Mouse (Mus musculus): ENCODE measurements around the gene Crybg1.
A peak's percentile ranks its signal among the peaks of the same experiment; 100 is the strongest.

Crybg1 gene

DNA sequence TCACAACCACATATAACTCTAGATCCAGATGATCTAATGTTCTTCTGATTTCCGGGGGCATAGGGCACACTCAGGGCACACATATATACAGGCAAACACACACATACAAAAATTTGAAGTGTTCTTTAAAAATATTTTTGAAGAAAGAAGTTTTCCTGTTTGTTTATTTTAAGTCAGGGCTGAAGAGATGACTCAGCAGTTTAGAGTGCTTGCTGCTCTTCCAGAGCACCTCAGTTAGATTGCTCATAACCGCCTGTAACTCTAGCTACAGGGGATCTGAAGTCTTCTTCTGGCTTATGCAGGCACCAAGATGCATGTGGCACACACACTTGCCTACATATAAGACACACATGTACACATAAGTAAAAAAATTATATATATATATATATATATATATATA lies 56.9 kb downstream of the Crybg1 start:
- no peak for DNase-seq

DNA sequence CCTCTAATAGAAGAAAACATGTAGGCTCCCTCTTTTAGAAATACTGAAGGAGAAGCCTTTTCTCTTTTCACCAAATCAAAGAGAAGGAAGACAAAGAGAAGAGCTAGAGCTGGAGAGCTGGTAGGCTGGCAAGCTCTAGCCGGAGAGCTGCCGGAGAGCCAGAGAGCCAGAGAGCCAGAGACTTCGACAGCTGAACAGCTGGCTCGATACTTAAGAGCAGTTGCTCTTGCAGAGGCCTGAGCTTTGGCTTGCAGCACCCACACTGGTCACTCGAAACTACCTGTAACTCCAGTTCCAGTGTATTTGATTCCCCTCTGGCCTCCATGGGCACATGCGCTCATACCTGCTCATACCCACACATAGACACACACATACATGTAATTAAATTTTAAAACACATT lies 68.3 kb downstream of the Crybg1 start:
- no peak for DNase-seq

DNA sequence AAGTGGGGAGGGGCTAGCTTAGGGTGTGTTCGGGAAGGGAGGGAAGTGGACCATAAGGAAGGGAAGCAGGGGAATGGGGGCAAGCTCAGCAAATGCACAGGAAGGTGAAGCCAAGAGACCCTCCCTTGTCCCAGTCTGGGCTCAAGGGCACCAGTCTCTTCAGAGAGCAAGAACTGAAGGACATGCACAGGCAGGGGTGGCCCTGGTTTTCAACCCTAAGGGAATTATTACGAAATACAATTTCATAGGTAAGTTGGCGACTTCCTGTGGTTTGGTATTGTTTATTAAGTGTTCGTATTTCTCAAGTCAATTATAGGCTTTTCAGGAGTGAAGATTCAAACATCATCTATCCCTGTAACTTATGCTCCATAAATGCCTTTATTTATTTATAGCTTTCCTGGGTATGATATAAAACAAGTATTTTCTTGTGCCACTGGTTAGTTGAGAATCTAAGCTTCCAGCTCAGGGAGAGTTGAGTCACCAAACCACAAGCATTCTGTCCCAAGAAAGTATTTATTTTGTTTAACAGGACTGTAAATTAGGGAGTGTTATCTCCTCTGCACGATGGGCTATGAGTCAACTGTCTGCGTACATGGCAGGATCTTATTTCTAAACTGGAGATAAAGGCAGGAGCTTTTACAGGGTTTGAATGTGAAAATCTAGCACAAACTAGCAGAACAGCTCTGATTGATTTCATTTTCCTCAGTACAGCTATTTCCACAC lies 69.7 kb downstream of the Crybg1 start:
- DNase-seq: no peak

DNA sequence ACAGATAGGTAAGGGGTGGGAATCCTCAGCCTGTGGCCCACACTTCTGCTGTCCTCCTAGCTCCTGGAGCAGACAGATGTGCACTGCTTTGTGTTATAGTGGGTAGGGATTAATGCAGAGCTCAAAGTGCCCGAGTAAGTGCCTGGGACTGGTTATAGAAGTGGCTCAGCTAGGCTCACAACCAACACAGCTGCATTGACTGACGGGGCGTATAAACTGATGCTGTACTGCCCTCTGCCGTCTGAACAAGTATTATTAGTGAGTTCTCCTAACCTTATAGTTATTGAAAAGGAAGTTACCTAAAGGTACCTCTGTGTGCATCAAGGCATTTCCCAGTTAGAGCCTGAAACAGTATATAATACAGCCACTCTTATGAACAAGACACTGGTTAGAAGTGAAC lies 77.6 kb downstream of the Crybg1 start:
- DNase-seq: peak; percentile 12 to 48

DNA sequence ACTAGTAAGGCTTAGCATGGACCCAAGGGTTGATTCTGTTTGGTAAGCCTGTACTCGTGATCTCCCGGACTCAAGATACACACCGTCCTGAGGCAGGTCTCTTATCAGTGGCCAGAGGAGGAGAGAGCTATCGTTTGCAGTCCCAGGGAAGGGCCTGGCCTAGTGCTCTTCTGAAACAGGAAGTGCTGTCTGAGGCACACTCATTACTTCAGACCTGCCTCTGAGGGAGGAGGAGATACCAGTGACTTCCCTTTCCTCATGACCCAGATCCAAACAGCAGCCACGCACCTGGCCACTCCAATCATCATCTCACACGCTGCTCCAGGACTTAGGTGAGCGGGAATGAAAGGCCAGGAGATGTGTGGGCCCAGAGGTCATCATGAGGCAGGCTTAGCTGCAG lies 79.5 kb downstream of the Crybg1 start:
- no peak for DNase-seq

DNA sequence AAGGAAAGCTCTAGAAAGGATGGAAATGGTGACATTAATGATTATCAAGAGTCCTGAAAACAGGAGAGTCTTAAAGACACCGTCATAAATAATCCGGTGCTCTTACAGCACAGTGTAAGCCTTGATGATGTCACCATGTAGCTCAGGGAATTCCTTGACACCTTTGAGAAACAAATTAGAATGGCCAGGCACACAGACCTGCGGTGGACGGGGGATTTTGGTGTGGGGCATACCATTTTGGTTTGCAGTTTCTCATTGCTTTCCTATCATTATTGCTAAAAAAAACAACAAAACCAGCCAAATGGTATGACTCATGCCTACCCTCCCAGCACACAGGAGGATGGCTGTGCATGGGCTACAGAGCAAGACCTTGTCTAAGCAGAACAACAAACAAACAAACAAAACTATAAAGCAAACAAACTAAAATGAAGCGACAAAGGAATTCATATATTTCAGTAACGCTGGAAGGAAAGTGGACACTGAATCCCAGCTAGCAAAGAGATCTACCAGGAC lies 82.7 kb downstream of the Crybg1 start:
- no peak for DNase-seq

DNA sequence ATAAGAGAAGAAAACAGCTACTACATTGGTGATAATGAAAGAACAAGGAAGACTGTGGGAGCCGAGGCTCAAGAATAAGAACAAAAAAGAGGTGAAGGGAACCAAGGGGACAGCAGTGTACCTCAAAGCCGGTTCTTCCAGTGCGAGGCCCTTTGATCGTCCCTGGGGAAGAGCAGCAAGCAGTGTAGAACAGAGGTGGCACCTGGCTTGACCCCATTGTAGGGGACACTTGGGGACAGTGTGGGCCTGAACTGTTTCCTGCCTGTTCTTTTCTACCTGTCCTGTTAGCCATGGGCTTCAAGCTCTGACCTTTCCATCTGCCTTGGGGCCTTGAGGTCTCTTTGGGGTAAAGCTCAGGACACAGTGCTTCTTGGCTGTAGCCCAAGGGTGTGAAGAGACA lies 85.7 kb downstream of the Crybg1 start:
- no peak for DNase-seq

DNA sequence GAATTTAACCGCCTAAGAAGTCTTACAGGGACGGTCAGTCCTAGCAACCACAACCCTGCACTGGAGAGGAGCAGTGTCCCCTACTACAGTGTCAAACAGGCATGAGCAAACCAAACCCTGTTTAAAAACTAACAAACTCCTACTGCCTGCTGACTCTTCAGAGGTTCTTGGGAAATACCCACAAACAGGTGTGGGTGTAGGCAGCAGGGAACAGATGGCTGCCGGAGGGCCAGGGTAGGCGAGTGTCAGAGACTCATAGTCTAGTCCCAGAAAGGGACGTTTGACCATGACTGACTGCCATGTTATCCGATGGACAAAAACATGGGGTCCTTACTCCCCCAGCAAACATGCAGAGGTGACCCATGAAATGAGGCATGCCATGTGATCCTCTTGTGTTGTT lies 97.7 kb downstream of the Crybg1 start:
- DNase-seq: peak in 1 of 2 experiments; percentile 8

DNA sequence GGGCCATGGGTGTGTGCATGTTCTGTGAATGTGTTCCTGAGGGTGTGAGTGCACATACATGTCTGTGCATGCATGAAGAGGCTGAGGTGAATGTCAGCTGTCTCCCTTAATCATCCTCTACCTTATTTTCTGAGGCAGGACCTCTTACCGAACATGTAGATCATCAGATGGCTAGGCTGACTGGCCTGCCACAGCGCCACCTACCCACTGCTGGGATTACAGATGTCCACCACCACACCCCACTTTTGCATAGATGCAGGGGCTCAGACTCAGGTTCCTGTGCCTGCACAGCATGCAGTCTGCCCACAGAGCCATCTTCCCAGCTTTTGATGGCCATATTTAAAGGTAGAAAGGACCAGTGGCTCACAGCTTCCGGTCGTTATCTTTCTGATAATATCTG lies 103.9 kb downstream of the Crybg1 start:
- no peak for DNase-seq

DNA sequence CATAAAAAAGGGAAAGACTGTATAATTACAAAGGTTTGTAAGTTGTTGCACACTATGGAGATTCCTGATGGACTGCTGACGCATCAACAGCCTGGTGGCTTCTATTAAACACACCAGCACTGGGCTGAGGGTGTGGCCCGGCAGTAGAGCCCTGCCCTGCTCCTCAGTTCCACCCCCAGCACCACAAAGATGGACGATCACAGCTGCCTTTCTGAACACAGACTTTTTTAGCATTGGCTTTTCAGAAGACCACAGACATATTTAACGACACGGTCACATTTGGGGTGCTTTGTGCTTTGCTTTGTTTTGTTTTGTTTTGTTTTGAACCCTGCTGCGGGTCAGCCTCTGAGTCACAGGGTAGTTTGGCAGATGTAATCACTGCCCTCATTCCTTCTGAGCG lies 105.0 kb downstream of the Crybg1 start:
- no peak for DNase-seq

DNA sequence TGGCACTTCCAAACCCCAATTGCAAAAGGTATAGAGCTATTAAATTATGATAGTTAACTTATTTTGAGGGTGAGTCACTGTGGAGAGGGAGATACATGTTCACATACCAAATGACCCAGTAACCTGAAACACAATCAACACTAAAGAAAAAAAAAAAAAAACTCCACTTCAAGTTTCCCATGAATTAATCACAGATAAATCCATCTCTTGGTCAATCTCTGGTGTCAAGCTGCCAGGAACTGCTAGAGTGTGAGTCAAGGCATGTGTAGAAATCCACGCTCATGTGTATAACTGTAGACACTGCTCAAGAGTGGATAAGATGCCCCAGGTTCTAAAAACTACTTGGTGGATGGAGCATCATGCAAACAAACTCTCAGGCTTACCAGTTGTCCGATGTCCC lies 109.5 kb downstream of the Crybg1 start:
- DNase-seq: no peak

DNA sequence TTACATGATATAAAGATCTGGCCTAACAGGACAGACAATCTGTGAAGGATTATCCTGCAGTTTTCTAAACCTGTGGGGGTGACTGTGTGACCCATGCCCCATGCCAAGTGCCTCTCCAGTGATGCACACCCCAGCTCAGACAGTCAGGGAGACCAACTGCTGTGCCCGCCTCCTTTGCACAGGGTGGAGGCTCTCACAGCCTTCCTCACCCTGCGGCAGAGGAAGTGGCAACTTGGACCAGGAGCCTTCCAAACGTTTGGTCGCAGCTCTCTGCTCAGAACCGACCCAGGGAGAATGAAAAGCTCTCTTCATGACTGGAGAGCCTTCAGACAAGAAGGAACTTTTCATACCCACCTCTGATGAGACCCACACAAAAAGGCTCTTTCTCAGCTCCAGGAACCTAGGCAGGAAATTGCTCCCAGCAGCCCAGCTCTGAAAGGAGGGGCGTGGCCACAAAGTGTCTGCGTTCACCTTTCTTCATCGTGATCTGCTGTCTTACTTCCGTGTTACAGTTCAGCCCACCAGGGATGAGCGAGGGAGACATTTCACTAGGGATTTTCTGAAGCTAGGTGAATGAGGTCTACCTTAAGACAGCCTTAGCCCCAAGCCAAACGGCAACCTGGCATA lies 110.6 kb downstream of the Crybg1 start:
- DNase-seq: no peak

DNA sequence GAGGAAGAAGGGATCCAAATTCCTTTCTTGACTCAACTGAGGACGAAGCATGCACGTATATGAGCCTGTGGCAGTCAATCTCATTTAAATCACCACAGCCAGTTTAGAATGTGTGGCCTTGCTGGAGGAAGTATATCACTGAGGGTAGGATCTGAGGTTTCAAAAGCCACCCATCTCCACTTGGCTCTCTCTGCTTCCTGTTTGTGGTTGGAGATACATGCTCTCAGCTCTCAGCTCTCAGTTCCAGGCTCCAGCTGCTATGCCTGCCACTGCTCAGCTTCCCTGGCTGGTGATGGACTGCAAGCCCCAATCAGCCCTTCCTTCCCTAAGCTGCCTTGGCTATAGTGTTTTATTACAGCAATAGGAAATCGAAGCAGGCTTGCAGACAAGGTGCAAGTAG lies 119.1 kb downstream of the Crybg1 start:
- no peak for DNase-seq

DNA sequence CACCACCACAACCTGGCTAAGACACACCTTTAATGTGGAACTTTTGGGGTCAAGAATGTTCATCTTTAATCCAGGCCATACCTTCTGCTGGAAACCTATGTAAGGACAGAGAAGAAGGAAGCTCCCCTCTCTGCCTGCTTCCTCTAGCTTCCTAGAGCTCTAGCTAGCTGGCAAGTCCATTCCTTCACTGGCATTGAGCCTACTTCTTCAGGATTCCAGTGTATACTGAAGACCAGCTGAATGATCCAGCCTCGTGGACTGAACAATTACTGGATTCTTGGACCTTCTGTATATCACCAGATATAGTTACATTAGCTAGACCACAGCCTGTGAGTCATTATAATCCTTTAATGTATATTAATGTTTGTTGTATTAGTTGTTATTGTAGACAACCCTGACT lies 121.4 kb downstream of the Crybg1 start:
- DNase-seq: no peak

DNA sequence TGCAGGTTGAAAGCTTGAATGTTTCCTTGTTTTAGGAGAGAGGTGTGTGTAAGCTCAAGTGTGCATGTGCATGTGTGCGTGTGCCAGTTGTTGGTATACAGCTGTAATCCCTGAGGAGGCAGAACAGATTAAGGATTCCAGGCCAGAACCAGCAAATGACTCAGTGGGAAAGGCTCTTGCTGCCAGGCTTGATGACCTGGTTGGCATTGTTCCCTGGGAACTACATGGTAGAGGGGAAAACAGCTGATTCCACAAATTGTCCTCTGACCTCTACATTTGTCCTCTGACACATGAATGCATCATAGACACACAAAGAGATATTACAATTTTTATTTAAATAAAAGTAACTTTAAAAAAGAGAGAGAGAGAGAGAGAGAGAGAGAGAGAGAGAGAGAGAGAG lies 122.5 kb downstream of the Crybg1 start:
- DNase-seq: peak in 1 of 2 experiments; percentile 18

DNA sequence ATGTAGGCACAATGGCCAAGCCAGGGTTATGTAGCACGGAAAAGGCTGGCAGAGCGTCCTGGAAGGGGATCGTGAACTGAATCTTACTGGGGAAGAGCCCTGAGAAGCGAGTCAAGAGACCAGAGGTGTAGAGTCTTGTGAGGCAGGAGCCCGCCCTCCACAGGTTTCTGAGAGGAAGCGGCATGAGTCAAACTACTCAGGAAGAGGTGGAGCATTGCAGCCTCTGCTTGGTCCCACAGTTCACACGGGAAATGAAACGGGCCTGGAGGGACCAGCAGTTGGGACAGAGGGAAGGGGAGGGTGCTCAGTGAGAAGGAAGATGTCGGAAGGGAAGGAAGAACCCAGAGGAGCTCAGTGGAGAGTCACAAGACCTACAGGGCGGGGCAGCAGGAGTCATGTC lies 123.9 kb downstream of the Crybg1 start:
- DNase-seq: no peak

DNA sequence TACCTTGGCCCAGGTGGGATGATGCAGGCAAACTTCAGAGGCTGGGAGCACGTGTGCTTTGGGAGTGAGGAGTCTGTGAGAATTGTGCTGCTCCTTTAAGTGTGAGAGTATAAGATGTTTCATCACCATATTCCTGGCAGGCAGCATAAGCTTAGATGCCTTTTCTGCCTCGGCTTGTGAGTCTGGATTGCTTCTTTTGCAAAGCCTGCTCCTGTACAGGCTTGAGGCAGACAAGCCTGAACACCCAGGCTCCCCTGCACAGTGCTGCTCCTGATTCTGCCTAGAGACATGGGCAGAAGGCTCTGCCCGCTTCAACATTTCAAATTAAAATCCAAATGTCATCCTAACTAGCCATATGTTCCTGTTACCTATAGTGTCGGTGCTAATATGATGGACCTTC lies 128.5 kb downstream of the Crybg1 start:
- no peak for DNase-seq

DNA sequence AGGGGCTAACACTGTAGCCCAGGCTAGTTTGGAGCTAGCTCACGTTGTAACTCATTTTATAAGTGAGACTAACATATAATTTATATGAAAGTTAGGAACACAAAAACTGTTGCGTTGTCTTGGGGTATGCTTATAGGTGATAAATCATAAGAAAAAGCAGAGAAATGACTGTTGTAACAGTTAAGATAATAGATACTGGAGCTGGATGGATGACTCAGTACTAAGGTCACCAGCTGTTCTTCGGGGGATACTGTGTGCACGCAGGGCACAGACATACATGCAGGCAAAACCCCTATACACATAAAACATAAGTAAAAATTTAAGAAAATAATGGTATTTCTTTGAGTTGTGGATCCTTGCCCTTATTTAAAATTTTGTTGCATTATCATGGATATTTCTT lies 130.1 kb downstream of the Crybg1 start:
- DNase-seq: no peak

DNA sequence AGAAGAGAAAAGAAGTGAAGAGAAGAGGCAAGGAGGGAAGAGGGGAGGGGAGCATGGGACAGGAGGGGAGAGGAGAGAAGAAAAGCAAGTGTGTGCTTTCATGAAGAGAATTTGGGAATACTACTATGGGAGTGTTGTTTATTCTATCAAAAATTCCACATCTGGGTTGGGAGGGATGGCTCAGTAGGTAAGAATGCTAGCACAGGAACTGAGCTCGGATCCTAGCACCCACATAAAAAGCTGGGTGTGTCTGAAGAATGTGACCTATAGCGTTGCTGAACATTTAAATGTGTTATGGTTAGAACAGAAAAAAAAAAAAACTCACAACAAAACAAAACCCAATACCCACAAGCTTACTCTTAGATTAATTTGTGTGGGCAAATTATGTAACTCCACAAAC lies 133.0 kb downstream of the Crybg1 start:
- DNase-seq: no peak

DNA sequence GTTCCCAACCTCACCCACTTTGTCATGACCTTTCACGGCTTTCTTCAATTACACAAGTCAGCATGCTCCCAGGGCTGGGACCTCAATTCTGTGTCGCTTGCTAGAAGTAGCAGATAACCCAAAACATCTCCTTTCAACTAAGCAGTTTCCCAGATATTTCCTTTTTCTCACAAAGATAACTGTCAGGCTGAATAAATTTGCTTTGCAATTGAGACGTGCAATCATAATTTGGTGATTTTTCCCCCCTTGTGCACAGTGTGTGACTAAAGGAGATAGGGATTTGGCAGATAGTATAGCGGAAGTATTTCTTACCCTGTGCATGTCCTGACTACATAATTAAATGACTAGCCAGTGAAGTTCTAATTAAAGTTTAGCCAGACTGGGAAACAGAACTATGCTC lies 134.8 kb downstream of the Crybg1 start:
- no peak for DNase-seq

DNA sequence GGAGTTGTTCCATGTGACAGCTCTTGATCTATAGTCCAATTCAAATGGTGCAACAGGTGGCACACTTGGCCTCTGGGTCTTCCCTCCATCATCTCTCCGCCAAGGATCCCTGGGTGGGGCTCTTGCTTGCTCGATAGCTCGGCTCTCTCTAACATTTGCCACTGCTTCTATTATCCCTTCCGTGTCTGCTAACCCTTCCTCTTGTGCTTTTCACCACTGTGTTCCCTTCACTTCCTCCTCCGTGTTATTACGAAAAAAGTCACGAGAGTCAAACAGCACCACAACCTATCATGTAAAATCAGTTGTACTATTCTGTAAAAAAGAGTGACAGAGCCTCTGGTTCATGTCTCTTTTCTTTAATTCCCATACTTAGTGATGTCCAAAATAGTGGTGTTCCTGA lies 137.2 kb downstream of the Crybg1 start:
- DNase-seq: no peak

DNA sequence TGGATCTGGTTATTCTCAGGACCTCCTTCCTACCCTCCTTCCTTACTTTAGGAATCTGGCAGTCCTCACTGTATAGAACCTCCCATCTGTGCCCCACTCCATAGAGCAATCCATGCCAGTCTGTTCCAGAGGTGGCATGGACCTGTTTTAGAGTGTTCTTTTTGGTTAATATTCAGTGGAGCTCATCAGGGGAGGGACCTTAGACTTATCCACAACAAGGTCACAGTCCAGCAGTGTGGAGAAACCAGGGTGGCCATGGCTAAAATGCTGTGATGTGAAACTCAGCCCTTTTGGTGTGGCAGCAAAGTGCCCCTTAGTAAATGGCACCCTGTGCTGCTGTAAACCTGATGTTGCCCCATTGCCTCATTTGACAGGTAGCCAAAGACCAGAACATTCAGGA lies 139.8 kb downstream of the Crybg1 start:
- DNase-seq: no peak

DNA sequence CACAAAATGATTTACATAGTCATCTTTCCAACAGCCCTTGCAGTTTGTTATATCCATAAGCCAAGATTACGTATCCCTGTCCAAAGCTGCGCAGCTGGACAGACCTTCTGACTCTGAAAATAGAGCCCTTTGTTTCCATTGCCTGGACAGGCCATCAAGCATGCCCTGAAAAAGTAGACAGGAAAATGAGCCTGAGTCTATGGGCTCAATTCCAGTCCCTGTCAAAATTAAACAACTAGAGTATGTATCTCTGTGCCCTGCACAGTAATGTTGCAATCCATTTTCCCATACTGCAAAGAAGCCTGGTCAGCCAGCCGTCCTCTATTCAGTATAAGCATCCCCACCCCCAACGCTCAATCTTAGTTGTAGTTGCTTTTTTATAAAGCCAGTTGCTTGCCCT lies 141.8 kb downstream of the Crybg1 start:
- no peak for DNase-seq

Data from cerebellum, postnatal 25 days (tissue).